Mouse (Mus musculus): ENCODE measurements around the gene Dync1i2. TPM values are rescaled to one million over a fixed set of nuclear protein-coding genes. Genes with fewer than 3 reads are reported as not detected.

Gene Dync1i2
- 49.2 TPM for polyA plus RNA-seq (2017; shearing (Covaris generic))

DNA sequence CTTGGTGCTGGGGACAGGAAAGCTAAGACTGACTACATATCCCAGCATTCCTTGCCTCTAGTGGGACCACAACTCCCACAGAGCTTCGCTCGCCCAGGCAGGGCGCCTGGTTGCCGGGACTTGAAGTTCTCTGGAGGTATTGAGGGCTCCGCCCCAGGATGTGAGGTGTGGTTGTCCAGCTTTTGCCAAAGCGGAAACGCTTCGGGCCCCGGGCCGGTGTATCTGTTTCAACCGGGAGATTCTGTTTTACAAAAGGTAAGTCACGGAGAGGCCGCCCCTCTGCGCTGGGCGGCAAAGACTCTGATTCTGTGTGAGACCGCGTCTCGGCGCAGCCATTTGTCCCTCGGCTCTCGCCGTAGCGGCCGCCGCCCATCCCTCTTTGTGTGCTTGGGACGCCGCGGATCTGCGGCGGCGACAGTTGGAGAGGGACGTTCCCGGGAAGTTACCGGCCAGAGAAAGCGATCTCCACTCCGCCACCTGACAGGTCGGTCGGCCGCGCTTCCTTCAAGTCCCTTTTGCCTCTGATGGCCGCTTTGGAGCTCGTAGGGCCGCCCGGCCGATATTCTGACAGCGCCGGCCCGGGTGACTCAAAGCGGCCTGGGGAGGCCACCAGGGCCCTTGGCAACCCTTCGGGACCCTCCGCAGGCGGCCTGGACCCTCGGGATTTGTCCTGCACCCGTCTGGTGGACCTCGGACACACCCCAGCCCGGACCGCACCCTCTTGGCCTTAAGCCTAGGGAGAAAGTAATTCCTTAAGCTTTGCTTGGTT is at the start of gene Dync1i2:
Gene Dync1i2 (plus strand): TSS at position 116 of the 769 bp plus-strand sequence.

Other genes starting within 250 kb of the Dync1i2 start
- gene Dcaf17, start 156.4 kb upstream of the Dync1i2 start, polyA plus RNA-seq (2017; shearing (Covaris generic)), result 50.4 TPM
- 25.5 TPM for gene Mettl8, start 156.1 kb upstream of the Dync1i2 start, polyA plus RNA-seq (2017; shearing (Covaris generic))
- 1.2 TPM for gene Cybrd1, start 93.8 kb upstream of the Dync1i2 start, polyA plus RNA-seq (2017; shearing (Covaris generic))
- 87.5 TPM for gene Slc25a12, start 156.0 kb downstream of the Dync1i2 start, polyA plus RNA-seq (2017; shearing (Covaris generic))
- gene Hat1, start 177.3 kb downstream of the Dync1i2 start, polyA plus RNA-seq (2017; shearing (Covaris generic)), result 62.0 TPM
- 32.7 TPM for gene Metap1d, start 241.6 kb downstream of the Dync1i2 start, polyA plus RNA-seq (2017; shearing (Covaris generic))